Mouse (Mus musculus): ENCODE measurements around the gene 4933421I07Rik. TPM values are rescaled to one million over a fixed set of nuclear protein-coding genes. Genes with fewer than 3 reads are reported as not detected.

4933421I07Rik gene
- not detected in 2 replicates for polyA plus RNA-seq (2015; fragmentation: Nextera tagmentation; extraction: Ambion mirVana)

- H3K4me1 ChIP-seq: no peaks in the 10 kb centered on the region
- ATAC-seq (replicated peaks; ENCODE audit: low FRiP score): no peak
- no peak within 1 kb of the TSS for H3K27ac ChIP-seq
- H3K36me3 ChIP-seq: no peaks in the 10 kb centered on the region
- H3K27me3 ChIP-seq: no peaks in the 10 kb centered on the region
- H3K9ac ChIP-seq: no peak within 1 kb of the TSS
- H3K9me3 ChIP-seq (replicated peaks): peaks cover 13% of the 10 kb centered on the region; the same call in 1 of the 2 replicates
- 74% methylated on average over 5 of the region's 5 CpGs for WGBS
- no peak within 1 kb of the TSS for H3K4me2 ChIP-seq
- H3K4me3 ChIP-seq (replicated peaks): no peak within 1 kb of the TSS
Observed at GRCm38 (mm10) chr7:42447850-42448249, at the start of gene 4933421I07Rik. Gene 4933421I07Rik (minus strand): TSS chr7:42448120.

GRCm38 (mm10) chr7:42497356-42497755 lies 49.4 kb upstream of the 4933421I07Rik start:
- no peak for ATAC-seq (replicated peaks; ENCODE audit: low FRiP score)
- Histone ChIP-seq H3K27me3 (no peaks in the 10 kb centered on the region), H3K27ac (no peak overlapping the region), H3K9ac (no peak overlapping the region), H3K4me3 (replicated peaks) (no peak overlapping the region), H3K9me3 (replicated peaks) (0 out of 2 replicates have a peak, but pooled peaks cover 4% of the 10 kb centered on the region), H3K4me1 (no peaks in the 10 kb centered on the region), H3K4me2 (no peak overlapping the region), H3K36me3 (peaks cover 50% of the 10 kb centered on the region)
- WGBS: 91% methylated on average over 9 of the region's 9 CpGs

GRCm38 (mm10) chr7:42496202-42496601 lies 48.3 kb upstream of the 4933421I07Rik start:
- ATAC-seq (replicated peaks; ENCODE audit: low FRiP score): no peak
- H3K27ac ChIP-seq: no peak overlapping the region
- no peaks in the 10 kb centered on the region for H3K27me3 ChIP-seq
- WGBS: 91% methylated on average over 1 of the region's 1 CpGs
- H3K4me2 ChIP-seq: no peak overlapping the region
- 0 out of 2 replicates have a peak, but pooled peaks cover 4% of the 10 kb centered on the region for H3K9me3 ChIP-seq (replicated peaks)
- H3K9ac ChIP-seq: no peak overlapping the region
- H3K4me3 ChIP-seq (replicated peaks): no peak overlapping the region
- H3K36me3 ChIP-seq: peaks cover 46% of the 10 kb centered on the region
- H3K4me1 ChIP-seq: no peaks in the 10 kb centered on the region

- 89% methylated on average over 5 of the region's 5 CpGs for WGBS
- peaks cover 40% of the 10 kb centered on the region for H3K36me3 ChIP-seq
- ATAC-seq (replicated peaks; ENCODE audit: low FRiP score): no peak
- no peak overlapping the region for H3K9ac ChIP-seq
- no peaks in the 10 kb centered on the region for H3K27me3 ChIP-seq
- H3K4me2 ChIP-seq: no peak overlapping the region
- H3K4me3 ChIP-seq (replicated peaks): no peak overlapping the region
- H3K4me1 ChIP-seq: no peaks in the 10 kb centered on the region
- 0 out of 2 replicates have a peak, but pooled peaks cover 4% of the 10 kb centered on the region for H3K9me3 ChIP-seq (replicated peaks)
- H3K27ac ChIP-seq: no peak overlapping the region
Observed at GRCm38 (mm10) chr7:42490859-42491258, 42.9 kb upstream of the 4933421I07Rik start.

DNA sequence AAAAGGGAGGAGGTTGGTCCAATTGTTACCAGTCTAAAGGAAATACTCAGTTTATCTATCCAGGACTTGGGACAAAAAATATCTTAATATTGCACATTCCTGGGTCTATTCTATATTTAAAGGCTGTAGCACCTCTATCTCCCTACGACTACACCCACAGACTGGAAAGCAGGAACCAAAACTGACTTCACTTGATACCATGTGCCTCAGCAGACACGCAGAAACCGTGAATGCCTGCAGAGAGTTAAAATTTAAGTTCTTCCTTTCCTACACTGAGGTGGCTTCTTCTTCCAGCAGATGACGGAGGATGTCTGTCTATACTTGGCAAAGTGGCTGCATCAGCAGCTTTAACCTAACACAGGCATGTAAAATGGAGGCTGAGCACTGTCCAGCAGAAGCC lies 42.4 kb upstream of the 4933421I07Rik start:
- ATAC-seq (replicated peaks; ENCODE audit: low FRiP score): no peak
- WGBS: 91% methylated on average over 4 of the region's 4 CpGs
- no peak overlapping the region for H3K4me3 ChIP-seq (replicated peaks)
- H3K9ac ChIP-seq: no peak overlapping the region
- no peak overlapping the region for H3K27ac ChIP-seq
- no peaks in the 10 kb centered on the region for H3K4me1 ChIP-seq
- peaks cover 45% of the 10 kb centered on the region for H3K36me3 ChIP-seq
- 0 out of 2 replicates have a peak, but pooled peaks cover 4% of the 10 kb centered on the region for H3K9me3 ChIP-seq (replicated peaks)
- H3K4me2 ChIP-seq: no peak overlapping the region
- H3K27me3 ChIP-seq: no peaks in the 10 kb centered on the region

DNA sequence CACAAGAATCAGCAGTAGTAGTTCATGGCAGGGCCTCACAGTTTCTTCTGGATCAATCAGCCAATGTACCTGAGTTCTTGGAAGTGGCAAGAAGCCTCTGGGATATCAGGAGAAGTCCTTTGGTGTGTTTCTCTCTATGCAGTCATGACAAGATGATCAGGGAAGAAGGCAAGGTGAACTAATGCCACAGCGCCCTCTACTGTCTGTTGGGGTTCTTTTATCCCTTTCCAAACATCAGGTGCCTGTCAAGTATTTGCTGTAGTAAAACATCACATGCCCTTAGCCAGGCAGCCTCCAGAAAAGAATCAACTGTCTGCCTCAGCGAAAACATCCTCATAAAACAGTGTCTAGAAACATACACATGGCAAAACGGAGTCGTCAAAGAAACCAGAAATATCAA lies 6.7 kb upstream of the 4933421I07Rik start:
- no peak overlapping the region for H3K9ac ChIP-seq
- ATAC-seq (replicated peaks; ENCODE audit: low FRiP score): no peak
- no peak overlapping the region for H3K4me2 ChIP-seq
- no peaks in the 10 kb centered on the region for H3K36me3 ChIP-seq
- no peaks in the 10 kb centered on the region for H3K4me1 ChIP-seq
- 0 out of 2 replicates have a peak, but pooled peaks cover 5% of the 10 kb centered on the region for H3K9me3 ChIP-seq (replicated peaks)
- H3K27me3 ChIP-seq: no peaks in the 10 kb centered on the region
- no peak overlapping the region for H3K4me3 ChIP-seq (replicated peaks)
- WGBS: 59% methylated on average over 4 of the region's 4 CpGs
- no peak overlapping the region for H3K27ac ChIP-seq

DNA sequence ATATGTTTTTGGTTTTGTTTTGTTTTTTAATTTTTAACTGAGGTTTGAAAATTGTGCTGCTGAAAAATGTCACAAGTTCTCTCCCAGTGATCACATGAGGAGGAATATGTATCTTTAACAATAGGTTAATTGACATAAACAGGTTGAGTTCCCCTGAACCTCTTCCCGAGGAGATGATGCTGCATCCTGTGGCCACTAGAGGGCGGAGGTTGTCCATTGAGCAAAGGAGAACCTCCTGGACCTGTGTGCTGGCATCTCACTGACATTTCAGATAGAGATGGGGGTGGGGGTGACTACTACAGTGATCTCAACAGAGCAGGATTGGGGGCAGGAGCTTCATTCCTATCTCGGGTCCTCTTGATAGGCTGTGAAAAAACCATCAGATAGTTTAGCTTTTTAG lies 2.7 kb upstream of the 4933421I07Rik start:
- peaks cover 13% of the 10 kb centered on the region; the same call in 1 of the 2 replicates for H3K9me3 ChIP-seq (replicated peaks)
- H3K4me3 ChIP-seq (replicated peaks): no peak overlapping the region
- no peaks in the 10 kb centered on the region for H3K36me3 ChIP-seq
- ATAC-seq (replicated peaks; ENCODE audit: low FRiP score): no peak
- no peaks in the 10 kb centered on the region for H3K4me1 ChIP-seq
- 30% methylated on average over 3 of the region's 3 CpGs for WGBS
- H3K9ac ChIP-seq: no peak overlapping the region
- H3K27me3 ChIP-seq: no peaks in the 10 kb centered on the region
- H3K27ac ChIP-seq: no peak overlapping the region
- no peak overlapping the region for H3K4me2 ChIP-seq

DNA sequence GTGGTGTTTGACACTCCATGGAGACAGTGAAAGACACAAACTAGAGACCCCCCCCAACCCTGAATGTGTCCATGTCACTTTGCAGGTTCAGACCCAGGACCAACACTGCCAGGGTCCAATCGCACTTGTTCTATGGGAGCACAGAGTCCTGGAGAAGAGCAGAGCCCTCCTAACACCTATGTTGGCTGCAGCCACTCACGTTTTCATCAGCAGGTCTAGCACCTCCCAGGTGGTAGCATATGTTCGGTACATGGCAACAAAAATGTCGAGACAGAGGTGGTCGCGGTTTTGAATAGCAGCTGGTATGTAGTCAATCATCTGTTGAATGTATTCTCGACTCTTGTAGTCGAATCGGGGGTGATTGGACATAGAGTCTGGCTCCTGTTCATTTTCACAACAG lies 568 bp downstream of the 4933421I07Rik start:
- Histone ChIP-seq H3K4me3 (replicated peaks) (no peak overlapping the region), H3K27me3 (no peaks in the 10 kb centered on the region), H3K9ac (no peak overlapping the region), H3K9me3 (replicated peaks) (peaks cover 13% of the 10 kb centered on the region; the same call in 1 of the 2 replicates), H3K4me1 (no peaks in the 10 kb centered on the region), H3K4me2 (no peak overlapping the region), H3K27ac (no peak overlapping the region), H3K36me3 (no peaks in the 10 kb centered on the region)
- WGBS: 89% methylated on average over 9 of the region's 9 CpGs
- no peak for ATAC-seq (replicated peaks; ENCODE audit: low FRiP score)

Other genes with a start within 250 kb of the 4933421I07Rik start
- not detected in 2 replicates for gene Vmn2r61, start 188.1 kb downstream of the 4933421I07Rik start, polyA plus RNA-seq (2015; fragmentation: Nextera tagmentation; extraction: Ambion mirVana)
- 10.2 and 11.6 TPM in 2 replicates for gene Zfp141, start 57.6 kb upstream of the 4933421I07Rik start, polyA plus RNA-seq (2015; fragmentation: Nextera tagmentation; extraction: Ambion mirVana)
- gene Gm21028, start 130.5 kb upstream of the 4933421I07Rik start, polyA plus RNA-seq (2015; fragmentation: Nextera tagmentation; extraction: Ambion mirVana): not detected in 2 replicates
- gene Zfp977, start 144.4 kb upstream of the 4933421I07Rik start, polyA plus RNA-seq (2015; fragmentation: Nextera tagmentation; extraction: Ambion mirVana): 2.2 and 2.3 TPM in 2 replicates
- gene Zfp976, start 194.5 kb upstream of the 4933421I07Rik start, polyA plus RNA-seq (2015; fragmentation: Nextera tagmentation; extraction: Ambion mirVana): 4.7 TPM in 2 replicates
- 8.1 and 8.7 TPM in 2 replicates for gene Zfp975, start 244.6 kb upstream of the 4933421I07Rik start, polyA plus RNA-seq (2015; fragmentation: Nextera tagmentation; extraction: Ambion mirVana)